Mouse (Mus musculus) ovary, adult 18-20 months (tissue): ENCODE results near the gene Ddx50.

Experiments used
- DNase-seq: peaks from one replicate; pipeline ENCODE4 v3.0.0; 2022; ENCODE audit warnings: low spot score, mixed read lengths

The Ddx50 gene

GRCm38 (mm10) chr10:62650881-62651810 lies at the start of gene Ddx50:
Gene Ddx50, minus strand, starts transcription at chr10:62651218.
- DNase-seq: peak; percentile 99

GRCm38 (mm10) chr10:62692771-62693170 lies 41.8 kb upstream of the Ddx50 start:
- no peak for DNase-seq

- no peak for DNase-seq
These were observed 41.2 kb upstream of the Ddx50 start for GRCm38 (mm10) chr10:62692244-62692643.

DNA sequence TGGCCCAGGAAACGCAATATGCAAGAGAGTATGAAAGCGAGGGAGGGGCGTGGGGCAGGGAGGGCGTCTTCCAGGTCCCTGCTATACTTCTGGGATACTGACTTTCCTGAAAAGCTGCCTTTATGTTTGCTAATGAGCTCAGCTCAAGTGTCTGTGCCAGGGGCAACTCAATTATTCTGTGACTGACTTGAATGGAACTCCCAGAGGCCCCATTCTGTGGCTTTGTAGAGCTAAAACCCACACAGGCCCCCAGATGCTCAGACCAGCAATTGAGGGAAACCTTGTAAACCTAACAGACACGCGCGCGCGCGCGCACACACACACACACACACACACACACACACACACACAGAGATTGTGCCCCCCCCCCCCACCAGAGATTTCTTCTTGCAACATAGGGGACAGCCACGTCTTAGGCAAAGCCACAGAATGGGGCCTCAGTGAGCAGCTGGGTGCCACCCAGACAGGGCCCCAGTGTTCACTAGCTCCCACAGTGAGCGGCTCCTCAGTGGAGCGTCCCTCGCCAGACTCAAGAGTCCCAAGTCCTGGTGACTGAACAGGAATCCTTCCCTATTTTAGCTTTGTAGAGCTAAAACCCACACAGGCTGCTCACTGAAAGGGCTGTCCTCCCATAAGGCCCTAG lies 36.1 kb upstream of the Ddx50 start:
- no peak for DNase-seq

GRCm38 (mm10) chr10:62683043-62683442 lies 32.0 kb upstream of the Ddx50 start:
- DNase-seq: no peak

DNA sequence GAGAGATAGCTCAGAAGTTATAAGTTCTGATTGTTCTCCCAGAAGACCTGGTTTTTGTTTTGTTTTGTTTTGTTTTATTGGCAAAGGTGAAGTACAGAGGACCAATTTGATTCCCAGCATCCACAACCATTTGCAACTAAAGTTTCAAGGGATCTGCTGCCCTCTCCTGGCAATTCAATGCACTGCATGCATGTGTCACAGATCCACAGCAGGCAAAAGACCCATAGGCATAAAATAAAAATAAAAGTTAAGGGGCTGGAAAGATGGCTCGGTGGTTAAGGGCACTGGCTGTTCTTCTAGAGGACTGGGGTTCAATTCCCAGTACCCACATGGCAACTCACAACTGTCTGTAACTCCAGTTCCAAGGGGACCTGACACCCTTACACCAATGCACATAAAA lies 28.8 kb upstream of the Ddx50 start:
- DNase-seq: no peak

DNA sequence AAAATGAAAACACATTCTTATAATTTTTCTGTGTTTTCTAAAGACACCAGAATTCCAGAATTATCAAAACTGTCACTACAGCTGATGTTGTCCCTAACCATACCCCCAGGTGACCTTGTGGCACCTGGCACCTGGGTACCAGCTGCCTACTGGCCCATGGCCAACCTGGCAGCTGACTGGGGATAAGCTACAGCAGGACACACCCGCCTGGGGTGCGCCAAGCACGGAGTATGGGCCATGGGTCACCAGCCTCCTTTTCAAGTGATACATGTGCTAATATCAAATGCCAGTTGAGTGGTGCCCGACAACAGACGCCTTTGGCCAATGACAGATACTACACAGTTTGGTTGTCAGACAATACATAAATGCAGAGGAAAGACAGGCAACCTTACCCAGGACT lies 26.3 kb upstream of the Ddx50 start:
- no peak for DNase-seq

DNA sequence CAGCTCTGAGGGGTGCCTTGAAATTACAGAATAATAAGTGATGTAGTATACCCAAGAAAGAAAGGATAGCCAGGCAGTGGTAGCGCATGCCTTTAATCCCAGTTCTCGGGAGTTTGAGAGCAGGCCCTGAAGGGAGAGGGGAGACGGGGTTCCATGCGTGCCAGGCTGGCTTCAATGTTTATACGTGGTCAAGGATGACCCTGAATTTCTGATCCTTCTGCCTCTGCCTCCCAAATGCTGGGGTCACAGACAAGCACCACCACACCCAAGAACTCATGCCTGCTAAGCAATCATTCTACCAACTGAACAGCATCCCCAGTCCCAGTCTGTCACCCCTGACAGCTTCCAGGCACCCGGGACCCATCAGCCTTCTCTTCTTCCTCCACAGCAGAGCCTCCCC lies 25.2 kb upstream of the Ddx50 start:
- no peak for DNase-seq

DNA sequence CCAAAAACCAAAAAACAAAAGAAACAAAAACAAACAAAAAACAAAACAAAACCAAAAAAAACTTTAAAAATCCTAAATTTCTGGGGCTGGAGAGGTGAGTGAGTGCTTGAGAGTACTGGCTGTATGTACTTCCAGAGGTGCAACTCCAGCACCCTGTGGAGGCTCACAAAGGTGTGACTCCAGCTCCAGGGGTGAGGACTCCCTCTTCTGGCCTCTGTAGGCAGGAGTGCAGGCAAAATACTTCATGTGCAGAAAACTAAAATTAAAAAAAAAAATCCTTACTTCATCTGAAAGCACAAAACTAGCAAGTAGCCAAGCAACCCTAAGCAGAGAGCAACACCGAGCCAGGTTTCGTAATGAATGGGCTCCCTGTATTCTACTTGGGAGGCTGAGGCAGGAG lies 21.3 kb upstream of the Ddx50 start:
- no peak for DNase-seq

GRCm38 (mm10) chr10:62669245-62669644 lies 18.2 kb upstream of the Ddx50 start:
- DNase-seq: no peak

GRCm38 (mm10) chr10:62668463-62668862 lies 17.4 kb upstream of the Ddx50 start:
- DNase-seq: no peak

DNA sequence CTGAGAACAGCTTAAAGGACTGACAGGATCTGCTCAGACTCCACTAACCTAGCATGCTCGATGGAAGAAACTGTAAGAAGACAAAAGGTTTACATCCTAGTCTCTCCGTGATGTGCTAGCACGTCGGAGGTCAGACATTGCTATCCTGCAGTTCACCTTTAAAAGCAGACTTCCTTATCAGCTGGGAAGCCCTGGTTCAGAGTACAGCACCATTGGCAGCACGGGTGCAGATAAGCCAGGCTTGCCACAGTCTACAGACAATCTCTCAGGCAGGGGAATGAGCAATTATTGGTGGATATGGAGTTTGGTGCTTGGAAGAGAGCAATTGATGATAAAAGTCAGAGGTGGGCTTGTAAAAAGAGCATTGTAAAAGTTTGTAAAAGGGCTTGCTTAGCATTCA lies 17.0 kb upstream of the Ddx50 start:
- DNase-seq: no peak

- DNase-seq: no peak
These were observed 14.1 kb upstream of the Ddx50 start for GRCm38 (mm10) chr10:62664963-62665590.

- DNase-seq: no peak
These were observed 13.2 kb upstream of the Ddx50 start for GRCm38 (mm10) chr10:62664171-62664570.

DNA sequence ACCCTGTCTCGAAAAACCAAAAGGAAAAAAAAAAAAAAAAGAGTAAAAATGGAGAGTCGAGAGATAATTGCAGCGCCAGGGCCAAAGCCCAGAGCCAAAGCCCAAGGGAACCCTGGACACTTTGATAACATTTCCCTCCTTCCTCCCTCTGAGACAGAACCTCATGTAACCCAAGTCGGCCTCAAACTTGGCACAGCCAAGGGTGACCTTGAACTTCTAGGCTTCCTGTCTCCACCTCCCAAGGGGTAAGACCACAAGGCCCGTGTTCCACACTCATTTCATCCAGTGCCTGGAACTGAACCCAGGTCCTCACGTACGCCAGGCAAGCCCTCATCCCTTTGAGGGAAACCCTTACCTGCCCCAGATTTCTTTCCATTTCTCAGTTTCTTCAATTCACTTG lies 5.7 kb upstream of the Ddx50 start:
- DNase-seq: no peak

DNA sequence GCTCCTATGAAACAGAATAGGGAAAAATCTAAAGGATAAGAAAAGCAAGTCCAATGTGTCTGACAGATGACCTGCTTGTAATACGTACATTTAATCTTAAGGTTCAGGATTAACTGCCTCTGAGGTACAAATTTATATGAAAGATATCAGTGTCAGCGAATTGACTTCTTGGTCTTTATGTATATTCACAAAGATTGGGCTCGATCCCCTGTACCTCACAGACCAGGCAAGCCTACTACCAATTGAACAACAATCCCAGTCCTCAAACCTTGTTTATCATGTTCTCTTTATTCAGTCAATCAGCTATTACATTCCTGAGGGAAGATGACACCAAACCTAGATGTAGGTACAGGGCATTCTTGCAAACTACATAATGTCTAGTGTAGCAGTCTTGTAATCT lies 943 bp upstream of the Ddx50 start:
- no peak for DNase-seq

GRCm38 (mm10) chr10:62650358-62650782 lies 648 bp downstream of the Ddx50 start:
- no peak for DNase-seq

DNA sequence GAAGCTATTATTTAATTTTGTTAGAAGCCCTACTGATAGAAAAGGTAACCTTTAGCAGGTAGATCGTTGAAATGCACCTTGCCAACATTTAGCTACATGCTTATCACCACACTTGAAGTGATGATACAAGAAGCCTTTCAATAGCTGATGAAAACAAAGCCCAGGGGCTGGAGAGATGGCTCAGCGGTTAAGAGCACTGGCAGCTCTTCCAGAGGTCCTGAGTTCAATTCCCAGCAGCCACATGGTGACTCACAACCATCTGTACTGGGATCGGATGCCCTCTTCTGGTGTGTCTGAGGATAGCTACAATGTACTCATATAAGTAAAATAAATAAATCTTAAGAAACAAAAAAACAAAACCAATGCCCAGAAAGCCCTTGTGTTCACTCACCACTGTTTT lies 46.9 kb downstream of the Ddx50 start:
- no peak for DNase-seq

- no peak for DNase-seq
These were observed 47.6 kb downstream of the Ddx50 start for GRCm38 (mm10) chr10:62603233-62604030.

DNA sequence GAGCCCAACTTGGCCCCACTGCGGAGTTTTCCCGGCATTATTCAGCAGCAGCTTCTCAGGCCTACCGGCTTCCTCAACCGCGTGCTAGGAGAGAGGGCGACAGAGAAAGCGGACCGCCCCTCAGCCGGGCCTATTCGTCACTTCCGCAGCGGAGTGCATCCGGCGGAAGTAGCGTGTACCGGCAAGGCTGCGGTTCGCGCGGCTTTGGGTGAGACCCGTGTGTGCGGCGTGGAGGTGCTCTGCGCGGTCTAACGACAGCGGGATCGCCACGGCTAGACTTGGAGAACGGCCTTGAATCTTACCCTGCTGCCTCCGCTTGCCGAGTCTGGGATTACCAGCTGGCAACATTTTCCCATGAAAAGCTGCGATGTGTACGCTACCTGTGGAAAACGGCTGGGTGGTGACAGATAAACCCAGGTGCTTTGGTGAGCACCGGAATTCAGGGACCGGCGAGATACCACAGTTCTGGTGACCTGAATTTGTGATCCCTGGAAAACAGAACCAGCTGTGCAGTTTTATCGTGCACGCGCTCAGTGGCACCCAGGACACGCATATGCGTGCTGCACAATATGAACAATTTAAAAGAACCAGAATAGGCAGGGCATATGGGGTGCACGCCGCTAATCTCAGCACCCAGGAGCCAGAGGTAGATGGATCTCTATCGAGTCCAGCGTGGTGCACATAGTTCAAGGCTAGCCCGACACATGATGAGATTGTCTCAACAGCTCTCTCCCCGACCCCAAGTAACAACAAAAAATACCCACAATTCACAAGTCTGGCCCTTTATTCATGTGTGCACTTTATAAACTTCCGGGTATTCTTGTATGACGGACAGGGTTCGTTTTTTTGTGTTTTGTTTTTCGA lies 48.6 kb downstream of the Ddx50 start, which contains the start of gene Ddx21:
Ddx21 (minus strand) TSS at position 105 of the 864 bp plus-strand sequence.
- peak; percentile 76 for DNase-seq

- no peak for DNase-seq
These were observed 49.2 kb downstream of the Ddx50 start for GRCm38 (mm10) chr10:62601833-62602176.
